Mouse (Mus musculus): ENCODE measurements at regions not wholly inside any gene's neighbourhood (a gene's known extent, or its start where the extent isn't known, plus 50 kb on each side); places are given as distances from the start of the nearest gene placed in this dataset.

DNA sequence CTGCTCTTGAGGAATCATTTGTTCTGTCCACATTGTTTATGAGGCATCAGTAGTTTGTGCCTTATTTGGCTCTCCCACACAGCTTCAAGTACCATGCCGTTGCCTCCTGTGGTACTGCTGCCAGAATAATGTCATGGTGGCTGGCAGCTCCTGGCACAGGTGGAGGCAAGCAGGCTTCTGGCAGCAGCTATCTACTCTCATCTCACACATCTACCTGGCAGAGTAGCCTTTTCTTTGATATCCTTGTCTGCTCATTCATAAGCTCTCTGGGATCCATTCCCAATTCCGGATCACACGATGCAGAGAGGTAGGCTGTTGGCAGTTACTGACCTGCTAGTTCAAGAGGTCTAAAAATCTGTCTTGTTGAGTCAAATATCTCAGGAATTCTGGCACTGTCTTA, 373.6 kb upstream of the Depdc1a start:
- no peak for DNase-seq (ENCODE audit: low spot score in 2 of 2)

- DNase-seq (ENCODE audit: low spot score in 2 of 2): peak in 1 of 2 experiments; percentile 2
These were observed 351.4 kb upstream of the Depdc1a start for GRCm38 (mm10) chr3:159143867-159144266.

GRCm38 (mm10) chr3:159181504-159181903, 313.7 kb upstream of the Depdc1a start:
- no peak for DNase-seq (ENCODE audit: low spot score in 2 of 2)

DNA sequence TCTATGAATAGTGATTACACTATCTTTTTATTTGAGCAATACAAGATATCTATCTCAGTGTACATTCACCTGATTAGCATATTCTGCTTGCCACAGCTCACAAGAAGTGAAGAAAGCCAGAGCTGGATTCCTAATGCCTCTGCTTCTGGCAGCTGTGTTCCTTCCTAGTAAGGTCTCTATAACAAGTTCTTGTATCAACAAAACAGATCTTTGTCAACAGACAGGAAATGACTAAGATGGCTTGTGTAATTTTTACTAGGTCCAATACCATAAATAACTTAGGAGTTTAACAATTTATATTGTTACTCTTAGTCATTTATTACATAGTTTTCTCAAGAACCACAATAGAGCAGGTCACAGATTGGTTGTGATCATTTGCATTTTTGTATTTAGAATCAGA, 302.0 kb upstream of the Depdc1a start:
- DNase-seq (ENCODE audit: low spot score in 2 of 2): no peak

Measured in left cerebral cortex, adult 18-20 months (tissue).